Mouse (Mus musculus) mature B cell (primary cell): ENCODE data around the gene Wbp1.

ENCODE experiments used
- in situ Hi-C: fragments of 300-500 bp; cut with MboI; formaldehyde crosslinking; loops from 2 replicates; pipeline ENCODE4 v1.14.3; 2019

Gene Wbp1

DNA sequence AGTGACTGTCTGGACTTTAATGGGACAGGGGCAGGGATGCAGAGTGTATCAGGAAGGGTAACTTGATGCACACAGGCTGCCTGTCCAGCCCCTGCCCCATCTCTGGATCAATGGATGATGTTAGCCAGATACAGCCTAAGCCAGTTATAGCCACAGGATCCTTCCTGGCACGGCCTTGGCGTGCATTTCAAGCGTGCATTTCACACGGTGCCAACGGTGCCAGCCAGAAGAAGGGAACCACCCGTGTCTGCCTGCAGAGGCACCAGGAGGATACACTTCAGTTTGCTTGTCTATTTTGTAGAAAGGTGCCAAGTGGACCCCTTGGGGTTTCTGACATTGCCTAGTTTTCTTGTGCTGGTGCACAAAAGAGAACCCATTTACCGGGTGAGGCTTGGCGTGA lies 18.7 kb upstream of the Wbp1 start:
- in situ Hi-C loops: no loop called here

DNA sequence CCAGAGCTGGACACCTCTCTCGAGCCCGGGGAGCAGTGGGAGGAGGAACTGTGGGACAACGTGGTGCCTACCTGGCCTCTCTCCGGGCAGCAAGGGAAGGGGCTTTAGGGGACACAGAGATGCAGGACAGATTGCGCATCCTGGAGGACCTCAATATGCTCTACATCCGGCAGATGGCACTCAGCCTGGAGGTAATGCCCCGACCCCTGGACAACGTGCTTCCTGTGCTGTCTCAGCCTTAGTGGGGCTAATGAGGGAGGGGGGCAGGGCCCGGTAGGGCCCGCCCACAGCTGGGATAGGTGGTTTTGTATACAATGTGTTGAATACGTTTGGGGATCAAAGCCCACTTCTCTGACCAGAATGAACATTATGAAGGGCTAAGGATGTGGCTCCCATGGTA lies 16.7 kb upstream of the Wbp1 start:
- in situ Hi-C loops: no loop called here

DNA sequence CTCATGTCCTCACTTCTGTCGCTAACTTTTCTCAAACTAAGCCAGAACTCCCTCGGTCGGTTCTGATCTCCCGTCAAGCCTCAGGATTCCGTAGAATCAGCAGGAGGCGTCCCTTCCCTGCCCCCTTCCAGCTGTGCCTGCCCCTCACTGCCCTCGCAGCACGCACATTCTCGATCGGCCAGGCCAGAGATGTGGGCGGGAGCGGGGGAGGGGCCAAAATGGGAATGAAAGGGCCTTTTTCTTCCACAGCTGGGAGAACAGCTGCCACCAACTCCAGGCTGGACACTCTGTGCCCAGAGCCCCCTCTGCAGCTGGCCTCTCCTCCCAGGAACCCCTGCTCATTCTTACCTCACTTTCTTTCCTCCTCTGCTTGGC lies 16.2 kb upstream of the Wbp1 start:
- in situ Hi-C loops: no loop called here

DNA sequence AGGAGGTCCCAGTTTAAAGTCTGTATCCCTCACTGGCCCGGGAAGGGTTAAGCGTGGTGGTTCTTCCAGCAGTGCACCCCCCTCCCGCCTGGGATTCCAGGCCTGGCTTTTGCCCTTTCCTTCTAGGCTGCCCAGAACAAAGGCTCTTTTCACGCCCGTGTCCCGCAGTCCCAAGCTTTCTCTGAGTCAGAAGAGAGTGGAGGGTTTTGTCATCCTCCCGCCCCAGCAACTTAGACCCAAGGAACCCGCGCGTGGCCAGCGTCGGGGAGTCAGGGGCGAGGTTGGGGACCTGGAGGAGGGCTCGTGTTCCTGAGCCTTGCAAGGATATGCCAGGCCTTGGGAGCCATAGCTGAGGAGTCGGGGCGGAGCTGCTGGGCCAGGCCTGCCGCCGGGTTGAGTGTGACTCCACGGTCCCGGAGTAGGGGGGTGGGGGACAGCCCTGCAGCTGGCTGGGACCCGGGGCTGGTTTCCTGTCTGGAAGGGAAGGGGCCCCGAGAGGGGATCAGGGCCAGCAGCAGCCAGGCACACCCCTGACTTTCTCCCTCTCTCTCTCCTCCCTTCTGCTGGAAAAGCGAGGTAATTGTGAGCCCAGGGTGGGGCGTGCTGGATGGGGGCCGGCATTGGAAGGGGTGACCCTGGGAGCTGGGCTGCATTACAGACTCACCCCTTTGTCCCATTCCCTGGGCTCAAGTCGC lies 15.7 kb upstream of the Wbp1 start:
- in situ Hi-C loops: no loop called here

DNA sequence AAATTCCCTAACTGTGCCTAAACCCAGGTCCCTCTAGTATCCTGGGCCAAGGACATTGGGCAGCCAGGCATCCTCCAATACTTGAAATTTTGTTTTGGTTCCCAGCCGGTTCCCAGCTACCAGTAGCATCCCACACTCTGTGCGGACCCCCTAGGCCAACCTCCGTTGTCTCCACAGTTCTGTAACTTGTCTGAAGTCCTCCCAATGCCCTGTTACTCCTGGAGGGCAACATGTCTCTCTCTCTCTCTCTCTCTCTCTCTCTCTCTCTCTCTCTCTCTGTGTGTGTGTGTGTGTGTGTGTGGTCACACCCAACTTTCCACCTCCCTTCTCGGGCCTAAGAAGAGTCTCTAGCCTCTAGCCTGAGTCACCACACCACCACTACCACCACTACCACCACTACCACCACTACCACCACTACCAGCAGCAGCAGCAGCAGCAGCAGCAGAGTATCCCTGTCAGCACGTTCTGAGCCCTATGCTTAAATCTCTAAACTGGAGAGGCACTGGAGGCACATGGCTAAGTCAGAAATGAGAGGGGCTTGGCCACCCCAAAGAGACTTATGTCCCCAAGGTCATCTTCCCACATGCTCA lies 15.0 kb upstream of the Wbp1 start:
- in situ Hi-C loops: no loop called here

DNA sequence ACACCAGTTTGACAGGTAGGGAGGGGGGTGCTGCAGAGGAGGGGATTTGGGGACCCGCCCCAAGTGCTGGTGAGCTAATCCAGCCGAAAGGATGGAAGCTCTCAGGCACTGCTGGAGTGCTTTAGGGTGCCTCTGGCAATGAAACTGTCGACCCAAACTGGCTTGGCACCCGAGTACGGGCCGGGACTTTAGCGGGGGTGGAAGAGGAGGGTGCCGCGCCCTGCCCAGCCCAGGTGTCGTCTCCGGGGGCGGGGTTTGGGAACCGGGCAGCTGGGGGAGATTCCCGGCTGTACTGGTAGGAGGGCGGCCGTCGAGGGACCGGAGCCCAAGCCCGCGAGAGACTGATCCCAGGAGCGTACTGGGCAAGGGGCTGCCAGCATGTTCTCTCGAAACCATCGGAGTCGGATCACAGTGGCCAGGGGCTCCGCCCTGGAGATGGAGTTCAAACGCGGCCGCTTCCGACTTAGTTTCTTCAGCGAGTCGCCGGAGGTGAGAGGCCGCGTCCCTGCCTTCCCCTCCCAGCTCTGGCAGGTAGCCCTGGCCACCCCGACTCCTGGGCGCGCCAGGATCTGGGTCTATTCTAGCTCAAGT lies 14.3 kb upstream of the Wbp1 start:
- in situ Hi-C loops: no loop called here

DNA sequence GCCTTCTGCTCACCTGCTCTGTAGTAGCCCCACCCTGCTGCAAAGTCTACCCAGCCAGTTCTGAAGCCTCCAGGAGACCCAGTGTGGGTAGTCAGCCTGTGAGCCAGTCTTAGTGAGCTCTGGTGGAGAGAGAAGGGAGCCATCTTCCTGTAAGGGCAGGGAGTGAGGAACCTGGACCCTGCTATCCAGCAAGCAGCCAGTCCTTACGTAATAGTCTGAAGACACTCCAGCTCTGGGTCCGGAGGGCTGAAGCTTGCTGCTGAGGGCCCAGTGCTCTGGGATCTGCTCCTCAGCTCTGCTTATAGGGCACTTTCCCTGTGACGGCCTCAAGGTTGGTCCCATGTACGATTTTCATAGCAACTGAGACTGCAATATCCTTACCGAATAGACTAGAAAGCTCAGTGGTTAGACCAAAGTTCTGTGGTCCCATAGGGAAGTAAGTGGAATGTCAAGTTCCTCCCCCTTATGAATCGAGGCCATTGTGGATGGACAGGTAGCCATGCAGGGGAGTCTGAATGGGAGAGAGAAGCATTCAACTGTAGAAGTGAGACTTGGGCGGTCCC lies 13.7 kb upstream of the Wbp1 start, which contains the start of gene Rtkn:
Gene Rtkn, plus strand, starts transcription at position 513 of the 563 bp plus-strand sequence.
- in situ Hi-C loops: no loop called here

DNA sequence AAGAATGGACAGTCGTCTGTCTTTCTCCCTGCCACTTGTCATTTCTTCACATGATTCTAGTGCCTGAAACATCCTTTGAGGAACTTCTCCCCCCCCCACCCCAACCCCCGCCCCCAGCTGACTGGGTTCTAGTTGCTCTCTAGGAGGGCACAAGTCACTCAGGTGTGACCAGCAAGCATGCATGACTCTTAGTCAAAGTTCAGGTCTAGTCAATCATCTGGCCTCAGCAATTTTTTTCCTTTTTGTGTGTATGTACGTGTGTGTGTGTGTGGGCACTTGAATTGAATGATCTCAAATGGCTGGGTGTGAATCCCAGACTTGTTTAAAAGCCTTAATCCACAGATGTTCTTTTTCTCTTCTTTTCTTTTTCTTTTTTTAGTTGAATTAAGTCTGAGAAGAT lies 12.9 kb upstream of the Wbp1 start:
- in situ Hi-C loops: no loop called here

DNA sequence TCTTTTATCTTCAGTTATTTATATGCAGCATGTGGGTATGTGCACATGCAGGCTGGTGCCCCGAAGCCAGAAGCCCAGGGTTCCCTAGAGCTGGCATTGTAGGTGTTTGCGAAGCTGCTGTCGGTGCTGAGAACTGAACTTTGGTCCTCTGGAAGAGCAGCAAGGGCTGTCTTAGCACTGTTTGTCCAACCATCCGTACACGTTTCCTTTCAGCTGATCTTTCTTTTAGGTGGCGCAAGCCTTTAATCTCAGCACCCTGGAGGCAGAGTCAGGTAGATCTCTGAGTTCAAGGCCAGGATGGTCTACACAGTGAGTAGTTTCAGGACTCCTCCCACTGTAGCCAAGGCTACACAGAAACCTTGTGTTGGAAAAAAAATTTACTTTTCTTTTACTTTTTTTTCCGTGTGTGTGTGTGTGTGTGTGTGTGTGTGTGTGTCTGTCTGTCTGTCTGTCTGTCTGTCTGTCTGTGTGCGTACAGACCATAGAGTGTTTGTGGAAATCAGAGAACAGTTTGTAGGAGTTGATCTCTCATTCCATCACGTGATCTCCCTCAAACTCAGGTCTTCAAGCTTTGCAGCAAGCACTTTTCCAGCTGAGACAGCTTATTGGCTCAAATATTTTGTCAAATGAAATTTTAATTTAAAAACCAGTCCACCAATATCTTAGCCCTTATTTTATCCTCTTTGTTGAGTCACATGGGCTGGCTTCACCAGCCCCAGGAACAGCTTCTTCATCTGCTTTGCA lies 11.0 kb upstream of the Wbp1 start:
- in situ Hi-C loops: no loop called here

DNA sequence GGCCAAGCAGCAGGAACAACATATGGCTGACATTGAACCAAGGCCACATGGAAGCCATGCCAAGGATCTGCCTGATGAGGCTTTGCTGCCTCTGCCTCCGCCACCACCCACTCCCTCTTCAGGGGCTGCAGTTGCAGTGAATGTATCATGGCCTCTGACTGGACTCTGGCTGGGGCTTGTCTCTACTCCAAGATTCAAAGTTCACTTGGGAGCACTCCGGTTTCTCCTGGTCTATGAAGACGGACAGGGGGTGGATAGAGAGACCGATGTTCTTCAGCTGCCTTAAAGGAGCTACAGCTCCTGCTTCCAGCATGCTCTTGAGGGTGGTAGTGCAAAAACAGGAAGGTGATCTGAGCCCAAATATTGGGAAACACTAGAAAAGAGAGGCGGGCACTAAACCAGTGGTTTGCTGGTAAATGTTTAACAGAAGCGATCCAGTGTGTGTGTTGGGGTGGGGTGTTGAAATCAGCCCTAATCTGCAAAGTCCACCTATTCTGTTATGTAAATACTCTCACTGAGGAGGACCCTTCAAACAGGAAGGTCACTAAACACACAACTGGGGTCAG lies 10.2 kb upstream of the Wbp1 start:
- in situ Hi-C loops: no loop called here

DNA sequence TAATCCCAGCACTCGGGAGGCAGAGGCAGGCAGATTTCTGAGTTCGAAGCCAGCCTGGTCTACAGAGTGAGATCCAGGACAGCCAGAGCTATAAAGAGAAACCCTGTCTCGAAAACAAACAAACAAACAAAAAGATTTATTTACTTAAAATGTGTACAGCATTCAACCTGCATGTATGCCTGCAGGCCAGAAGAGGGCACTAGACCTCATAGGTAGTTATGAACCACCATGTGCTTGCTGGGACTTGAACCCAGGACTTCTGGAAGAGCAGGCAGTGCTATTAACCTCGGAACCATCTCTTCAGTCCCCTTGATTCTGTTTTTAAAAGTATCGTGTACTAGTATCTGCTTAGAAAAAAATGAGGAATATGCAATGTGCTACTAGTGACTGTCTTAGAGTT lies 6.1 kb upstream of the Wbp1 start:
- in situ Hi-C loops: no loop called here

DNA sequence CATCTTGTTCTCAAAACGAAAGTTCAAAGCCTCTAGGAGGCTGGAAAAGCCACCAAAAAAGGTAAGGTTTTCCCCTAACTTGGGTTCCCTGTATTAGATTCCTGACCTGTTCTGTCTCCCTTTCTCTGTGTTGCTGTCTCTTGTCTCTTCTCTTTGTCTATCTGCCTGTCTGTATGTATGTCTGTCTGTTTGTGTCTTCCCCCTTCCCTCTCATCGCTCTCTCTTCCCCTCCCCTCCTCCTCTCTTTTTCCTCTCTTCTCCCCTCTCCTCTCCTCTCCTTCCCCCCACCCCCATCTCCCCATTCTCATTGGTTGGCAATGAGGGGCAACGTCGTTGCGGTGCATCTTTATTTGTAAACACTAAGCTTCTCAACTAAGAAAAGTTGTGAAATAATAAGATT lies 4.0 kb upstream of the Wbp1 start, which contains the start of gene Ino80b:
Gene Ino80b, minus strand, starts transcription at position 101 of the 400 bp plus-strand sequence.
- in situ Hi-C loops: no loop called here

DNA sequence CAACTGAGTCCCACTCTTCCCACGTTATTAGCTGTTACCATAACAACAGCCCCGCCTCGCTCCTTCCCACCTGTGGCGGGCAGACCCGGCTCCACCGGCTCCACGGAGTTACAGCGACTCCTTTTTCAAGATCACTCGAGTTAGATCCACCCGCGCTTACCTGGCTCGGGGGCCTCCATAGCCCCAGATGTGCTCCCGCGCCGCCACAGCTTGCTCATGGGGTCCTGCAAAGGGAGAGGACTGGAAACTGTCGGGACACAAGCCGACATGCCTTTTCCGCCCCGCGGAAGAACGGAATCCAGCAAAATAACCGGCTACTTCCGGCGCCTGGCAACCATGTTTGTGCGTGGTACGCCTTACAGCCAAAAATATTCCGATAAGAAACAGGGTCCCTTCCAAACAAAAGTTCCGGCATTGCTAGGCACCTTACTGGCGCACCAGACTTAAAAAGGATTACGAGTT lies 3.5 kb upstream of the Wbp1 start:
- in situ Hi-C loops: loop anchor here (5.0 kb wide), 1 partner anchor 37 kb away; no protein-coding TSS in a partner anchor

DNA sequence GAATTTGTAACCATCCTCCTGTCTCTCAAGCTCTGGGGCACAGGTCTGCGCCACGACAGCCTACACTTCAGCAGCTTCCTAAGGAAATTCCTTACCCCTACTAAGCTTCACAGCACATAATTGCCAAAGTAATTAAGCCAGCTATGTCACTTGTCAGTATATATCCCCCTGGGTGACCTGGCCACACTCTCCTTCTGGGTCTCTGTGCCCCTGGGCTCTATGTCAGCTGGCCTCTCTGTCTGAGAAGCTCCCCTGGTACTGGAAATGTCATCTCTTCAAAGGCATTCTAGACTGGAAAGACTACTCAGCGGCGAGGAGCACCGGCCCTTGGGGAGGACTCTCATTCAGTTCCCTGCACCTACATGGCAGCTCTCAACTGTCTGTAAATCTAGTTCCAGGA lies 1.6 kb upstream of the Wbp1 start:
- in situ Hi-C loops: loop anchor here (5.0 kb wide), 1 partner anchor 39 kb away; no protein-coding TSS in a partner anchor

DNA sequence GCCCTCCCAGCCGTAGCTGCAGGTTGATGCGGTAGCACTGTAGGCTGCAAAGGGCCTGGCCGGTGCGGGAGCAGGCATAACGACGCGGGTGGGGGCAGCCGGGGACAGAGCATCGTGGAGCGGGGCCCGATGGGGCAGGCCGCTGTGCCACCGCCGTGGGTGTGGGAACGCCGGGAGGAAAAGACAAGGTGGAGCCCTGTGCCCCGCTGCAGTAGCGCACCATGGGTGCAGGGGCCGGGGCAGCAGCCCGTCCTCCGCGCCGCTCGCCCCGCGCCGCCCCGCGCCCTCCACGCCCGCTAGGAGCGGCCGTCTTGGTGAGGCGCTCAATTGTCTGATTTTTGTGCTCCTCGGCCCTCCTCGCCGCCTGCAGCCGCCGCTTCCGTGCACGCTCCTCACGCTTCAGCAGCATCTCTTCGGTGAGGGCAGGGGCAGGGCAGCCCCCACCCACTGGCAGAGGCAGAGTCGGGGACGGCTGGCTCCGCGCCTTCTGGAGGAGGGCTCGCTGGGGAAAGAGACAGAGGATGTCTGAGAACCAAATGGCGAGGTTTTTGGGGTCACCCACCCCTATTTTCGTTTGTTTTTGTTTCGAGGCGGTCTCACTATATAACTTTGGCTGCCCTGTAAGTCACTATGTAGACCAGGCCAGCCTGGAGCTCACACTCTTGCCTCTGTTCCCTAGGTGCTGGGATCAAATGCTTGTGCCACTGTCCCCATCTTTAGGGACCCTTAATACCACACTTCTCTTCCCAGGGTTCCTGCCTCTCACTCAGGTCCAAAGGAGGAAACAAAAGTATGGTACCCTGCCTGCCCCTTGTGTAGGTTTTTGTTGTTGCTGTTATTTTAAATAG lies 728 bp upstream of the Wbp1 start:
- in situ Hi-C loops: loop anchor here (5.0 kb wide), 1 partner anchor 40 kb away; no protein-coding TSS in a partner anchor

DNA sequence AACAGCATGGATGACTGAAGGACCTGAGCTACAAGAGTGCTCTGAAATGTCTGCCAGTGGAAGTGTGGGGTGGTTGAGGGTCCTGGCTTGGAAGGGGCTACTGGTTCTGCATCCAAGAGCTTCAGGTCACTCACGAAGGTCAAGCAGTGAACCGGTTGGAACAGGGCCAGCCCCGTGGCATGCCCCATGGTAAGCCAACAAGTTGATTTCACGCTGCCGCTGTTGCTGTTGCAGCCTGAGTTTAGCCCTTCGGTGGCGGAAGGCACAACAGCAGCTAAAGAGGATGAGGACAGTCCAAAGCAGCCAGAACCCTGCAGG lies 1.7 kb downstream of the Wbp1 start:
- in situ Hi-C loops: loop anchor here (5.0 kb wide), 1 partner anchor 43 kb away; no protein-coding TSS in a partner anchor

DNA sequence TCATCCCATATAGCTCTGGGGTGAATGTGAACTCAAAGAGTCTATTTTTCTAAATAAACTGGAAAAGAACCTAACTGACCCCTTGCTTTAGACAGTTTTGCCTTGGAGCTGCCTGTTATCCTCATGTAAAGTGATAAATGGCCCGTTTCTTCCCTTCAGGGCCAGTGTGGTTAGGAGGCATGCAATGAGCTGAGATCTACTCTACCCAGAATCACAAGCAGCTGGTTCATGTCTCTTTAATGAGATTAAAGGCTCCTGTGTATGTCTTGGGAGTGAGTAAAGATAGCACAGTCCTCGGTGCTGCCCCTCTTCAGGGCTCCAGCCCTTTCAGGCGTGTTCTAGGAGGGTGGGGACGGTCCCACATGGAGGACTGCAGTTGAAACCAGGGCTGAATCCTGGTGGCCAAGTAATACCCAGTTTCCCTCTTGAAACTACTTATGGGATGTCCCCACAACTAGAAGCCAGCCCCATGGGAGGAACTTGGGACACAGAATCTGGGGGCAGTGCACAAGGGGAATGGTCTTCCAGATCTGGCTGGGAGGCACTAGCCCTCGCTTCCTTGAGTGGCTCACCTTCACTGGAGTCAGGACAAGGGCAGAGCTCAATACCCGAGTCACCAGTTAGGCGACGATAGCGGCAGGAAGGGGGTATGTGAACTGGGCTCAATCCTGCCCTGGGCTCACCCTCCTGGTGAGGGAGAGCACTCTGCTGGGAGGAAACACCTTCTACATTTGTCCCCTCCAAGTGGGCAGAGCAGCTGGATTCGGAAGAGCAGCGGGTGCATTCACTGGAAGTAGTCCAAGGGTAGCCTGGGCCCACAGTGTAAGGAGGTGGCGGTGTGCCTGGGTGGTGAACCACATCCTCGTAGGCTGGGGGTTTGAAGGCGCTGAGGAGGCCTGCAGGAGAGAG lies 2.3 kb downstream of the Wbp1 start:
- in situ Hi-C loops: no loop called here

DNA sequence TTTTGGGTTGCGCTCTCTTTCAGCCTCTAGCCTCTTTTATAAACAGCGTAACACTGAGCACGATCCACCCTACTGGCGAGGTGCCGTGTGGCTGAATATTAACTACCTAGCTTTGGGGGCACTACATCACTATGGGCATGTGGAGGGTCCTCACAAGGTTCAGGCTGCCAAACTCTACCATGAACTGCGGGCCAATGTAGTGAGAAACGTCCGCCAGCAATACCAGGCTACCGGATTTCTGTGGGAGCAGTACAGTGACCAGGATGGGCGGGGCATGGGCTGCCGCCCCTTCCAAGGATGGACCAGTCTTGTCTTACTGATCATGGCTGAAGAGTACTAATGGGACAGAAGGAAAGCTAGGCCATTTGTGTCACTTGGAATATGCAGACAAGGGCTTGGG lies 3.0 kb downstream of the Wbp1 start:
- in situ Hi-C loops: no loop called here

DNA sequence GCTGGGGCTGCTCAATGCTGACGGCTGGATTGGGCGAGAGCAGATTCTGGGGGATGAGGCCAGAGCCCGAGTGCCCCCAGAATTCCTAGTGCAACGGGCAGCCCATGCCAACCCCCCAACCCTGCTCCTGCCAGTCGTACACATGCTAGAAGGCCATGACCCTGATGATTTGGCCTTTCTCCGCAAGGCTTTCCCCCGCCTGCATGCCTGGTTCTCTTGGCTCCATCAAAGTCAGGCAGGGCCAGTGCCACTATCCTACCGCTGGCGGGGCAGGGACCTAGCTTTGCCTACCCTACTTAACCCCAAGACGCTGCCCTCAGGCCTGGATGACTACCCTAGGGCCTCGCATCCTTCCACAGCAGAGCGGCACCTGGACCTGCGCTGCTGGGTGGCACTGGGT lies 3.7 kb downstream of the Wbp1 start:
- in situ Hi-C loops: no loop called here

DNA sequence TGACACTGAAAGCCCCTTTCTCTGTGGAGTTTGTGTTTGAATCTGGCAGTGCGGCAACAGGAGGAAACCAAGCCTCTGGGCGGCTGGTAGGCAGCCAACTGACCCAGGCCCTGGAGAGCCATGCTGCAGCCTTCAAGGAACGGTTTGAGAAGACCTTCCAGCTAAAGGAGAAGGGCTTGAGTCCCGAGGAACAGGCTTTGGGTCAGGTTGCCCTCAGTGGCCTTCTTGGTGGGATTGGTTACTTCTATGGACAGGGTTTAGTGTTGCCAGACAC lies 4.3 kb downstream of the Wbp1 start:
- in situ Hi-C loops: no loop called here
